Mouse (Mus musculus): ENCODE results near the gene Wars.

Wars gene

GRCm38 (mm10) chr12:108906398-108906797, 12.4 kb upstream of the Wars start:
- DNase-seq (ENCODE audit: low spot score) = no peak

GRCm38 (mm10) chr12:108905620-108906302, 11.8 kb upstream of the Wars start:
- no peak for DNase-seq (ENCODE audit: low spot score)

GRCm38 (mm10) chr12:108904276-108904653, 10.3 kb upstream of the Wars start:
- DNase-seq (ENCODE audit: low spot score) = no peak

GRCm38 (mm10) chr12:108903600-108904275, 9.8 kb upstream of the Wars start:
- DNase-seq (ENCODE audit: low spot score) = peak; percentile 26

- DNase-seq (ENCODE audit: low spot score) = peak; percentile 44
These were observed 9.0 kb upstream of the Wars start for GRCm38 (mm10) chr12:108902940-108903339.

GRCm38 (mm10) chr12:108901346-108901745, 7.4 kb upstream of the Wars start:
- DNase-seq (ENCODE audit: low spot score) = no peak

GRCm38 (mm10) chr12:108896006-108896405, 2.0 kb upstream of the Wars start:
- DNase-seq (ENCODE audit: low spot score) = no peak

- no peak for DNase-seq (ENCODE audit: low spot score)
These were observed 450 bp upstream of the Wars start for GRCm38 (mm10) chr12:108894432-108894816.

GRCm38 (mm10) chr12:108892989-108893714, 822 bp downstream of the Wars start, which contains the start of gene Wdr25:
Gene Wdr25 (plus strand): TSS chr12:108893631.
- DNase-seq (ENCODE audit: low spot score) = peak; percentile 30

- no peak for DNase-seq (ENCODE audit: low spot score)
These were observed 5.3 kb downstream of the Wars start for GRCm38 (mm10) chr12:108888632-108889031.

- no peak for DNase-seq (ENCODE audit: low spot score)
These were observed 6.9 kb downstream of the Wars start for GRCm38 (mm10) chr12:108887077-108887476.

GRCm38 (mm10) chr12:108885906-108886305, 8.1 kb downstream of the Wars start:
- no peak for DNase-seq (ENCODE audit: low spot score)

GRCm38 (mm10) chr12:108882776-108883175, 11.2 kb downstream of the Wars start:
- DNase-seq (ENCODE audit: low spot score) = no peak

- no peak for DNase-seq (ENCODE audit: low spot score)
These were observed 12.8 kb downstream of the Wars start for GRCm38 (mm10) chr12:108881192-108881591.

GRCm38 (mm10) chr12:108880606-108881005, 13.4 kb downstream of the Wars start:
- DNase-seq (ENCODE audit: low spot score) = no peak

- no peak for DNase-seq (ENCODE audit: low spot score)
These were observed 14.8 kb downstream of the Wars start for GRCm38 (mm10) chr12:108879138-108879537.

- no peak for DNase-seq (ENCODE audit: low spot score)
These were observed 20.9 kb downstream of the Wars start for GRCm38 (mm10) chr12:108873122-108873521.

GRCm38 (mm10) chr12:108869575-108869974, 24.4 kb downstream of the Wars start:
- DNase-seq (ENCODE audit: low spot score) = peak; percentile 9

GRCm38 (mm10) chr12:108865007-108865494, 28.9 kb downstream of the Wars start:
- DNase-seq (ENCODE audit: low spot score) = no peak

- no peak for DNase-seq (ENCODE audit: low spot score)
These were observed 35.5 kb downstream of the Wars start for GRCm38 (mm10) chr12:108858486-108858885.

GRCm38 (mm10) chr12:108857589-108858184, 36.3 kb downstream of the Wars start:
- DNase-seq (ENCODE audit: low spot score) = no peak

GRCm38 (mm10) chr12:108857109-108857508, 36.9 kb downstream of the Wars start:
- no peak for DNase-seq (ENCODE audit: low spot score)

All from c-Kit-positive CD71-positive TER-119-positive erythroid progenitor cells, embryonic 14.5 days (primary cell).